Mouse (Mus musculus) cerebellum, adult 9-10 months (tissue): Measurements from ENCODE around the gene Fam169a.
"Not testable (repeated sequence)": the region's sequence is repeated elsewhere in the genome, so short reads cannot be mapped to it uniquely, and the experiment has no call there.

Source experiments
- DNase-seq: peaks from one replicate; pipeline ENCODE4 v3.0.0; 2022

The Fam169a gene

DNA sequence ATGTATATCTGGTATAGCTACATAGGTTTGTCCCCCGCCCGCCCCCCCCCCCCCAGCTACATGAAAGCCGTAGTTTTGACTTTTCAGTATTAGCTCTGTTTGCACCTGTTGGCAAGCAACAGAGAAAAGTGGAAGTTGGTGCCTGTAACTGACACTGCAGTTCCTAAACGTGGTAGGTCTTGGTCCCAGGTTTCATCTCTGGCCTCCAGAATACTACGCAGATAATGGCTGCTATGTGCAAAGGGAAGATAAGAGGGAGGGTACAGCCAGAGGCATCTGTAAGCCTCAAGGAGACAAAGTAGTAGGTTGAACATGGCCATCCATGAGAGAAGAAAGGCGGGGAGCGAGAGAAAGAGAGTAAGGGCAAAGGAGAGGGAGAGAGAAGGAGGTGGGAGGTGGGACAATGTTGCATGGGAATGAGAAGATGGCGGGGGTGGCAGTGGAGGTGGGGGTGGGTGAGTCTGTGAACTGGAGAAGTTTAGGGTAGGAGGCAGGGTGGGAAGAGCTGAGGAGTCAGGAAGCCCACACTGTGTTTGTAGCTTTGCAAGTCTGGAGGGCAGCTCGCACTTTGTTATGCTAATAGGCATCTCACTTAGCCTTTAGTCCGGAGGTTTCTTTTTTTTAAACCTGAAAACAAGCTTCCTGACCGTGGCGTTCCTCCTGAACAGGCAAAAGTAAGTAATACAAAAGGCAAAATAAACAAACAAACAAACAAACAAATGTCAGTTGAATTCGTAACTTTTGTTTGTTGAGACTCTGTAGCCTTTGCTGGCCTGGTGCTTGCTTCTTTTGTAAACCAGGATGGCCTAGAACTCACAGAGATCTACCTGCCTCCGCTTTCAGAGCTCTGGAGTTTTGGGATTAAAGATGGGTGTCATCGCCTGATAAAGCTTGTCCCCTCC, at the start of gene Fam169a:
Fam169a (plus strand) TSS at position 638 of the 902 bp plus-strand sequence.
- DNase-seq, result no peak

DNA sequence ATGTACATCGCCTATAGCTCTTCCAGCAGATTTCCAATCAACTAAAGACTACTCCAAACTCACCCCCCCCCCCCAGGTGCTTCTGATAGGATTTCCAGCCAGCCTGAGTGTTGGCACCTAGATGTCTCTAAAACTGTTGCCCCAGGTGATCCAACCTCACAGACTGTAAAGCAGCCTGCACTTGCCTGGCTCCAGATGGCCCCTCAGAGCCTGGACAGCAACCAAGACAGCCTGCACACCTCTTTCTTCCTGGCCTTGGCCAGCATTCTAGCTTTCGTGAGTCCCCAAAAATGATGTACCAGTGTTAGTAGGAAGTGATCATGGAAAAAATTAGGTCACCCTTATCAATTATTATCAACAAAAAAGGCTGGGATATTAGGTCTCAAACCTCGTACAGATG, 49.4 kb upstream of the Fam169a start:
- DNase-seq, result peak; percentile 62

DNA sequence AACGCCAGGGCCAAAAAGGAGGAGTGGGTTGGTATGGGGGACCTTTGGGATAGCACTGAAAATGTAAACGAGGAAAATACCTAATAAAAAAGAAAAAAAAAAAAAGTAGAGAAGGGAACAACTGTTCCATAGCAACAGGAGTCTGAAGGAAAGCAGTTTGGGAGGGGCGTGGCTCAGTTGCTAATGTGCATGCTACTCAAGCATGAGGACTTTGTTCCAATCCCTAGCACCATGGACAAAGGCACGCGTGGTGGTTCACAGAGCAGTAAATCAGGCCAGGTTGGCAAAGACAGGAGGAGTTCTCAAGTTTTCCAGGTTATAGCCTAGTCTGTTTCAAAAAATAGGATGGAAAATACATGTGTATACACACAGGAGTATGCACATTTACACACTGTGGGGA, 47.0 kb upstream of the Fam169a start:
- no peak for DNase-seq

DNA sequence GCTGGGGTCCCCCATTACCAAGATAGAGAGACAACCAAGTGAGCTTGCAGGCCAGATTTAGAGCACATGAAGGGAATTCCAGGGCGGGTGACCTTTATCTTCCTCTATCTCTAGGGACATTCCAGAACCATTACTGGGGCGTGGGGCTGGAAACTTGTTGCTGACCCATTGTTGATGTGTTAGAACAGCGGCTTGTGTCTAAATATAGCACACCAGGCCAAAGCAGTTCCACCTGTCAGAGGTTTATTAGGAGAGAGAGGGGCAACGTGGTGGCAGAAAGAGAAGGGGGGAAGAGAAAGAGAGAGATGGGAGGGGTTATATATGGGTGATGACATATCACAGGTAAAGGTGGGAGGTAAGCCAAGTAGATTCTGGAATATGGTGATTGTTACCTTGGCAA, 45.2 kb upstream of the Fam169a start:
- no peak for DNase-seq

DNA sequence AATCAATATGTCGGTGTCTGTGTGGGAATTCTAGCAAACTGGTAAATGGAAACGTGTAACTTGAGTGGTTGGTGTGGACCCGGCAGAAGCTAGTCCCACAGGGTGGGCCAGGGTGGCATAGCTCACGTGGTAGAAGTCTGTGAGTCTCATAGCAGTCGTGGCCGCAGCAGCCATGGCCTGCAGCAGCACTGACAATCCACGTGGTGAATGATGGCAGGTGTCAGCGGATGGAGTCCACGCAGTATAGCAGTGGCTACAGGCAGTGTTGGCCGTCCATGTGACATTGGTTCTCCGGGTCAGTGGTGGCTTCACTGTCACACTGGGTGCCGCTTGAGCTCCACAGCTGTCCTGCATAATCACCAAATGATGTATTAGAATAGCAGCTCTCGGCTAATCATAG, 37.0 kb upstream of the Fam169a start:
- DNase-seq, result no peak

DNA sequence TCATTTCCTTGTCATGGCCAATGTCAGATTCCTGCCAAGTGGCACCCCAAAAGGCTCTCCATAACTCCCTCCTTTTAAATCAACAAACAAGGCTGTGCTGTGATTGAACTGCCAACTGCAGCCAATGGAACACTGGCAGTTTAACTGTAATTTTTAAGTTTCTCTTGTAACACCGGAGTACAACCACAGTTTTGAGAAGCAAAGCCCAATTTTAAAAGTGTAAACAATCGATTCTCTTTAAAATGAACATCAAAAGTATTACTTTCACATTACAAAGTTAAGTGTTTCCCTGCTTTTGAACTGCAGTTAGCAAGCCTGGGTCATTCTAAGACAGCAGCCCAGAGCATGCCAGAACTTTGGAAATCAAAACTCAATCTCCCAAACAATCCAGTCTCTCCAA, 32.8 kb upstream of the Fam169a start, which contains the start of gene 1700029F12Rik:
1700029F12Rik (minus strand) TSS at position 101 of the 400 bp plus-strand sequence.
- no peak for DNase-seq

DNA sequence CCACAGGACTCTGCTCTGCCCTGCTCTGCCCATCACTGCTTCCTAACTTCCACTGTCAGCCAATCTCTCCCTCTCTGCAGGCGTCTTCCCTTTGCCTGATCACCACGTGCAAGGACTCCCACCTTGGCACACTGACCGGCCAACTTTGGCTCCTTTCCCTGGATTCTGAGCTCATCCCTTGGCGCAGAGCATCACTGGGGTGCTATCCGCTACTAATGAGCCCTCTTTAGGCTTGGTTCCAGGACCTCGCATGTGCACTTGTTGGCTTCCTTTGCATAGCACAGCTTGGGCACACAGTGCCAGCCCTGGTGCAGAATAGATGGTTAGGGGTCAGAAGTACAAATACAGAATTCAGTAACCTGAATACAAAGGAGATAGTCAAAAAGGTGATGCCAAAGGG, 15.9 kb upstream of the Fam169a start:
- DNase-seq, result peak; percentile 75

DNA sequence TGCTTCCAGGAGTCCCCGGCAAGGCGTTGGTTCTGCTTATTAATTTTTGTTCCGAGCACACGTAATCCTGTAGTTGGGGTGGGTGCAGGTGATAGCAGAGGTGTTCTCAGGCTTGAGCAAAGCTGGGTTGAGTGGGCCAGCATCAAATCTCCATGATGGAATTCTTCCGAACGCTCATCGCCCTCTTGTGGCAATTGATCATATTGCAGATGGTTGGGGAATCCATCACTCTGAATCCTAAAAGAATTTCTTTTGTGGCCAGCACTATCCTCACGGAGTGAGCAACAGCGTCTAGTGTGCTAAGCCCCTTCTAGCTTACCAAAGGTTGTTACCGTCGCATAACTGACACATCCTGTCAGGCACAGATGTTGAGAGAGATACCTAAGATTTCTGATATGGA, 14.4 kb upstream of the Fam169a start:
- peak; percentile 62 for DNase-seq

DNA sequence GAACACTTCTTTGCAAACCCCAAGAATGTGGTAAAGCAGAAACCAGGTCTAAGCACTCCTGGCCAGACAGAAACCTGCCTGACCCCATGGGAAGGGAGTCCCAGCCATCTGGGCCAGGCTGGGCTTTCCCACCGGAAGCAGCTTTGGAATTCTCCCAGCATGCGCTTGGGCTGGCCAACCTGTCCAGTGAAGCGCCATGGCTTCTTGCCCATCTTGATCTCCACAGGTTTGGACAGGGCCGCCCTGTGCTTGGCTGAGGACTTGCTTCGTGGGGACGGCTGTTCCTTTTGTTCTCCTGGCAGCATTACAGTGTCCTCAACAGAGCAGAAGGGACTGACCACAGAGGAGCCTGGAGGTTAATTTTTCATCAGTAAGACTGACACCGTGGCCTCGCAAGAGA, 13.2 kb upstream of the Fam169a start:
- DNase-seq, result peak; percentile 87

DNA sequence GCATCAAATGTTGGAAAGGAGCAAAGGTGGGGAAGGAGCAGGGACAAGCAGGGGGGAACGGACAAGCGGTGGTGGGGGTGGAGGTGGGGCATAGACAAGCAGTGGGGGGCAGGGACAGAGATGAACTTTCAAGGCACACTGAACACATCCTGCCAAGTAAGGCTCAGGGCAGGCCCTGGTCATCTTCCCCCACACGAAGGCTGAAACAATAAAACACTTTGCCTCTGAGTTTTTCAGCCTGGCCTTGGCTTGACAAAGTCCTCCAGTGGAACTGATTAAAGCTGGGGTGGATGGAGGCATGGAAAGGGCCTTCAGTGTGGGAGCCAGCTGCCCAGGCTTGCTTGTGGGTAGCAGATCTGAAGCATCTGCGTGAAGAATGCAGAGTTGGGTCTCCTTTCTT, 9.3 kb upstream of the Fam169a start:
- no peak for DNase-seq

DNA sequence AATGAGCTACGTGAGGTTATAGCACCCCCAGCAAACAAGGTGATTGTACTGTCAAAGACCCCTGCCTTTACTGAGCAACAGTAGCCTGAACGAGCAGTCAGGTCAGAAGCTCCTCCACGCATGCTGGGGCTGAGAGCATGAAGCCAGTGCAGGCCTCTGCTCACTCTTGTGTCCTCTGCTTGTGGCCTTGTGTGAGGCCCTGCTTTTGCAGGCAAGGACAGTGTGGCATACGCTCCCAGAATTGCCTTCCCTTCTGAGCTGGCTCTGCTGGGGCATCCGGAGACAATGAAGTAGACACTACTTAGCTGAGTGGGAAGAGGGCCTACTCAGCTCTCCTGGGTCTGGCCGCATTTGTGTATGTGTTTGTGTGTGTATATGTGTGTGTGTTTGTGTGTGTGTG, 7.3 kb upstream of the Fam169a start:
- no peak for DNase-seq

DNA sequence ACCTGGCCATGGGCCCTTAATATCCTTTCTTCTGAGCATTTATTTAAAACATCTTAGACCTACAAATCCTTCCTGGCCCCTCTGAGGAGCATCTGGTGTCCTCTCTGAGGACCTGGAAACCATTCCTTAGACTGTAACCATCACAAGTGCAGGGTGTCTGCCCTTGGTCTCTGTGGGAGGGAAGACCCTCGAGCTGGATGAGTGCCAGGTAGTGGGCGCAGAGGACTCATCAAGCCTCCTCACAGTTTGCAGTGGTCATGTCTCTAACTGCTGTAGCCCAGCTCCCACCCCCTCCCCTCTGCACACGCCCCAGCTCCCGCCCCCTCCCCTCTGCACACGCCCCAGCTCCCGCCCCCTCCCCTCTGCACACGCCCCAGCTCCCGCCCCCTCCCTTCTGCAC, 6.8 kb upstream of the Fam169a start:
- DNase-seq, result no peak

DNA sequence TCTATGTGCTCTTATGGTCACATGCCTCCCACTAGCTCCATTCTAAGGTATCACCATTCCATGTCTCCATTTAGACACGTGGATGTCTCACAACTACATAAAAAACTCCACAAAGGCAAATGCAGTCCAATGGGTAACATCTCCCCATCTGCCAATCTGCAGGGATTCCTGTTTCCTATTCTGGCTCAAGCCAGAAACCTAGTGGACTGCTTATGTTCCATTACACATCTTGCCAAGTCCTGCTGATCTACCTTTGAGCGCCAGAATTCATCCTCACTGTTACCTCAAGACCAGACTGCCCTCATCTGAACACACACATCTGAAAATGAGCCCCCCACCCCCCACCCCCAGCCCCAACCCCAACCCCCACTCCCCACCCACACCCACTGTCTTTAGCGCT, 4.9 kb upstream of the Fam169a start:
- DNase-seq, result peak; percentile 77

DNA sequence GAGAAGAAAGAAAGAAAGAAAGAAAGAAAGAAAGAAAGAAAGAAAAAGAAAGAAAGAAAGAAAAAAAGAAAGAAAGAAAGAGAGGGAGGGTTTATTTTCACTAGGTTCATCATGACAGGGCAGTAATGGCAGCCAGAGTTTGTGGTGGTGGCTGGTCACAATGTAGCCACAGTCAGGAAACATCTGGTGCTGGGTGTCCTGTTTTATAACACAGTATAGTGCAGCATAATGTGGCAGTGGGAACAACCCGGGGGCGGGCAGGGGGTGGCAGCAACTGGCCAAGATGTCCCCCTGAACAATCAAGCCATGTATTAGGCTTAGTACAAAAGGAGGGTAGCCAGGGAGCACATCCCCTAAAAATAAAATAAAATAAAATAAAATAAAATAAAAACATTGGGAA, 3.7 kb upstream of the Fam169a start:
- no peak for DNase-seq

DNA sequence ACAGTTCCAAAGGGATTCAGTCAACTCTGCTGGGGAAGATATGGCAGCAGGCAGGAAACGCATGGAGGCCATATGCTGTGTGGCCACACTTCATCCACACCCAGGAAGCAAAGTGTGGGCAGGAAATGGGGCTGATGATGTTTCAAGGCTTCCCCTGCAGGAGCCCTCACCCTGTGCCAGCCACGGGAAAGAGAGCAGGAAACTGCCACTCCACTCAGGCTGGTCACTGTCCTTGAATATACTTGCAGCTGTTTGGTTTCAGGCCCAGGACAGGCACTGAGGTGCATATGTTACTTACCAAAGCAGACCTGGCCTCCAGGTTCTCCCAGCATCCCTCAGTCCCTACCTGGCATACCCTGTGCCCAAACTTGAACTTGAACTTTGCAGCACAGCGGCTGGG, 2.7 kb upstream of the Fam169a start:
- no peak for DNase-seq

DNA sequence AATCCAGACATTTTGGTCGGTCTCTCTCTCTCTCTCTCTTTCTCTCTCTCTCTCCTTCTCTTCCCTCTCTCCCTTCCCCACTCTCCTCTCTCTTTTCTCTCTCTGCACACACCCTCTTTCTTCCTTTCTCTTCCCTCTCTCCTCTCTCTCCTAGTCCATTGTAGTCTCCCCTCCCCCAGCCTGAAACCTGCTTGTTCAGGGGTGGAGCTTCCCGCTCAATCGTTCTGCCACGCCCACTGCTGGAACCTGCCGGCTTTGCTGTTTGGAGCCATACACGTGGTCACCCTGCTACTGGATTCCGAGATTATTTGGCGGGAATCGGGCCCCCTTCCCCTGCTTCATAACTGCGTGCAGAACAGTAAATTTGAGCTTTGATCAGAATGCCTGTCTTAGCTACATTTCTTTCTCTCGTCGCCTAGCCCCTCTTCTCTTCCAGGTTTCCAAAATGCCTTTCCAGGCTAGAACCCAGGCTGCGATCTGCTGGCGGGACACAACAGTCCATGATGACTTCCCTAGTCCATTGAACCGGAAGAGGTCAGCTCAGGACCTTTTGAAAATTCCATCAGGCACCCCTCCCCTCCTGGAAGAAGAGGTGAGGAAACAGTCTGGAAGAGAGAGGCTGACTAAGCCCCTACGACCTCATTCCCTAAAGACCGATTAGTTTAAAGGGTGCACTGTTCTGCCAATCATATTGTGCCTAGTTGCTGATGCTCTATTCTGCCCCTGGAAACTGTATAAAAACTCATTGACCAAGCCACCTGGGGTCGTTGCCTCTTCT, 2.1 kb upstream of the Fam169a start:
- DNase-seq, result not testable (repeated sequence)

DNA sequence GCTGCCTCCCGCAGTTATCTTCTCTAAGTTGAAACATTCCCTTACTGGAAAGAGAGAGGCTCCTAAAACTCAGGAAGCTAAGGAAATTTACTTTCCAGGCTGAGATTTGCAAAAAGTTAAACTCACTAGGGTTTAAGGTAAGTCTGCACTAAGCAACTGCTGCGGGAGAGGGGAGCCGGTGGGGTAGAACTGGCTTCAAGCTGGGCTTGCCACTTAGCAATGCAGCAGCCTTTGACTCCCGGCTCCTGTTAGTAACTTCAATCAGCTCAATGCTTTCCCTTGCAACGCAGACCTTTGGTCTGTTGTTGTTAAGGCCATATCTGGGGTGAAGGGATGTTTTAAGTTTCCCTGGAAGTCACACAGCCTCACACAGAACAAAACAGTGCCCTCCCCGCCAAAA, 605 bp downstream of the Fam169a start:
- no peak for DNase-seq

DNA sequence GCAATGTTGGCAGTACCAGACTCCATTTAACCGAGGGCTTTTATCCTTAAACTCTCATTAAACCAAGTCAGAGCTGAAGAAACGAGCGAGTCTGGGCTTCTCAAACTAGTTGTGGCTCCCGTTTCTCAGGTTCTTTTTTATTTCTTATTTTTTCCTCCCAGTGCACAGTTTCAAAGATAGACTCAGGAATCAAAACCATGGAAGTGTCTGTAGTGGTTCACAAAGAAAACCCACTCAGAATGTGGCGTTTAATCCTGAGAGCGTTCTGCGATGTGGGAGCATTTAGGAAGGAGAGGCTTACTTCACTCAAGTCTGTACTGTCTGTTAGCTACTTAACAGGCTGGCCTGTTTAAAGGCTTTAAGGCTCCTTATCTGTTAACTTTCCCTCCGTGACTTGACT, 1.1 kb downstream of the Fam169a start:
- no peak for DNase-seq

DNA sequence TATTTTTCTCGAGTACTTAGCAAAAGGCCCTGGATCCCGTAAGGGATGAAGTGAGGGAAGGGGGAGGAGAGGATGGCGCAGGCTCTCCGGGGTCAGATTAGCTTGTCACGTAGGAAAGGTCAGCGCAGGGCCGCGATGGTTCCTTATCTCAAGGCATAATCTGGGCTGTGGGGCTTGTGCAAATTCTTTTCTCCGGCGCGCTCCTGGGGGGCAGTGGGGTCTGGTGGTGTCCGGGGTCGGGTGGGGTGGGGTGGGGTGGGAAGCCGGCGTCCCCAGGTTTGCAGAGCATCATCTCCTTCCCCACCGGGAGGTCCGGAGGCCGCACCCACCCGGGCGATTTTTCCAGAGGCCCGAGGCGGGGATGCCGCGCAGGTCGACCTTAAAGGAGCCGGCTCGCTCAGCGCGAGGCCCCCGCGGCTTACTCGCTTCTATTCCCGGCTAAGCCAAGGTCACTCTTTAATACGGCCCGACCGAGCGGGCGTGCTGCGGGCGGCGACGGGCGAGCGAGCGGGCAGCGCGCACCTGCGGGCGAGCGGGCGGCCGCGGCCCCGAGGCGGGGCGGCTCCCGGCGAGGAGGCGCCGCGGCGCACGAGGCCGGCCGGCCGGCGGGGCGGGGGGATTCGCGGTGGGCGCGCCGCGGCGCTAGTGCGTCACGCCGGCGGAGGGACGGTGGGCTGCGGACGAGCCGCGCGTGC, 4.0 kb downstream of the Fam169a start:
- DNase-seq, result no peak

DNA sequence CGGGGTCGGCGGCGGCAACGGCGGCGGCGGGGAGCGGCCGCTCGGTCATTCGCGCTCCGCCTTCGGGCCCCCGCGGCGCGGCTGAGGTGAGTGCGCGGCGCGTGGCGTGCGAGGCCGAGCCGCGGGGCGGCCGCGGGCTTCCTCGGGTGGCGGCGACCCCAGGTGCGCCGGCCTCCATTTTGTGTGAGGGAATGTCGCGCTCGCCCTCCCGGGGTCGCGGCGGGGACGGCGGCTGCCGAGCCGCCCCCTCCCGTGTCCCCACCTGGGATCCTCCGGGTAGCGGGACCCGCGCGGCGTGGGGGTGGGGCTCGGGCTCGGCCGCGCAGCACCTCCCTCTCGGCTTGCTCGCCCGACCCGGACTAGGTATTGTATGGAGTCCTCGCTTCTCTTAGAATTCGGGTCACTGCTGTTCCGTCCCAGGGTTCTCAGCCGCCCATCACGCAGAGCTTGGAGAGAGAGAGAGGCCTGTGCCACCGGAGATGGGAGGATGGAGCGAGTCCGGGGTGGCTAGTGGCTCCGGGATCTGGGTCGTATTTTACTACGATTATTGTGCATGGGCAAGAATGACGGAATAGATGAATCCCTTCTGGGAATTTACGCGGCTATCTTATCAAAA, 4.6 kb downstream of the Fam169a start:
- DNase-seq, result peak; percentile 54

DNA sequence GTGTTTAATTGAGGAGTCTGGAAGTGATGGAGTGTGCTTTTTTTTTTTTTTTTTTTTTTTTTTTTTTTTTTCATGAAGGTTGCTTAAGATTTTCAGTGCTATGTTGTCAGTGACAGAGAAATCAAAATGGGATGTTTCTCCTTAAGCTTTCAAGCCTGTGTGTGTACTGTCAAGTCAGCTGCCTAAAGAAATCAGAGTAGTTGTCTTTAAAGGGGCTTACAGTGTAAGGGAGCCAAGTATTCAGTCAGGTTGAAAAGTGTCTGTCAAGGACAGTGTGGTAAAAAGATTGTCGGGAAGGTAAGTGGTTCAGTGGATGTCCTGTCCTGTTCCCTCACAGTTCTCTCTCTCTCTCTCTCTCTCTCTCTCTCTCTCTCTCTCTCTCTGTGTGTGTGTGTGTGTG, 6.4 kb downstream of the Fam169a start:
- no peak for DNase-seq

DNA sequence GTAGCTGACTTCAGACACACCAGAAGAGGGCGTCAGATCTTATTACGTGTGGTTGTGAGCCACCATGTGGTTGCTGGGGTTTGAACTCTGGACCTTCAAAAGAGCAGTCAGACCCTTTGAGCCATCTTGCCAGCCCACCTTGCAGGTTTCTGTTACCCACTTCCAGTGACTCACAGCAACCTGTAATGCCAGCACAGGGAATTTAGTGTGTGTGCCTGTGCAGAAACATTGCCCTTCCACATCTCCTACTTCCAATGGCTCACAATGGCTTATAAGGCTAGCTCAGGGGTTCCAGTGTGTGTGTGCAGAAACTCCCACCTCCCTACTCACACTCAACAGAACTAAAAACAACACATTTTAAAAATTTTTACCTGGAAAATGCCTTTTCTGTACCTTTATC, 10.5 kb downstream of the Fam169a start:
- no peak for DNase-seq

DNA sequence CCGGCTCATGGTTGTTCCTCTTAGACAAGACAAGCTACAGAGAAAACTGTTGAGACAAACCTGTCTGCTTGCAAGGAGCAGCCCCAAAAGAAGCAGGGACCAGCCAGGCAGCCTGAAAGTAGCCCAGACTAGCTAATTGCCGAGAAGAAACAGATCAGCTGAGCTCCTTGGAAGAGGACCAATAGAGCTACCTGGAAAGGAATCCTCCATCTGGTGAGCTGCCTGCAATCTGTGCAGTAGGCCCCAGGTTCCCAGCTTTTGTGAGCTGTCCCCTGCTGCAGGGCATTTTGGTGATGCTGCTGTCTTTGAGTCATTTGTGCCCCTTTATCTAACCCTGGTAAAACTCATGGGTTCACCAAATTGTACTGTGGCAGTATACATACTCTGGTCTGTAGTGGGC, 13.1 kb downstream of the Fam169a start:
- DNase-seq, result peak; percentile 78
